Comparison of ENCODE assay signal across 19 mouse cellular contexts in the genomic region with DNA sequence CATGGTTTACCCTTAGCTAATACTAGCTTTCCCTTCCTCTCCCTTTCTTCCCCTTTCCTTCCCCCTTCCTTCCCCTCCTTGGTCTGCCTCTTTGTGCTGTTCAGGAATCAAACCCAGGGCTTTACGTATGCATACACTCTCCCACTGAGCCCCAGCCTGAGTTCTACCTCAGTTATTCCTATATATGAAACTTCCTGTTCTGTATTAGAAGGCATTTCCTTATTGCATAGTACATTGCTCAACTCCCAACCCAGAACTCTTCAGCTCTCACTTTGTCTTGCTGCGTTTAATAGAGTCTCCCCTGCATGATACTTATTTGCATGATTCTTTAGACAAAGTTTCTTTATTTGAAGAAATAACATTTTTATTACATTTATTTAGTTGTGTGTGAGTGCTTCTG.
A peak's percentile ranks its signal among the peaks of the same experiment; 100 is the strongest.
DNase-seq lines count a peak whose midpoint lies in the region; ATAC-seq and TF ChIP-seq lines count a peak whose summit lies in the region.
"Had no signal": no experiment of that assay in that cellular context is flagged by ENCODE, and none has a peak within 500 bp of the region (broad histone marks: within the 10 kb centered on the region; RNA-seq: fewer than 3 reads in every experiment).

No protein-coding gene starts in this region.

- TF ChIP-seq POLR2A in lung, adult 2 months (IDR thresholded peaks at IDR 0.05; ENCODE audit: borderline replicate concordance, extremely low read depth, low read depth, low read length): no peak

- peaks cover 26% of the 10 kb centered on the region for H3K4me1 ChIP-seq in lung, embryonic 15.5 days
- H3K4me1 ChIP-seq in lung, adult 2 months (ENCODE audit: control insufficient read depth, insufficient read depth, low read length): peaks cover 14% of the 10 kb centered on the region
- no peaks in the 10 kb centered on the region for H3K4me1 ChIP-seq in intestine, embryonic 16.5 days (ENCODE audit: control insufficient read depth, insufficient read depth, low read length)
- H3K4me1 ChIP-seq in heart, embryonic 11.5 days (ENCODE audit: control insufficient read depth, insufficient read depth, low read length): peaks cover 13% of the 10 kb centered on the region
- H3K4me1 ChIP-seq: forebrain, embryonic 12.5 days; hindbrain, embryonic 12.5 days had no signal

- no peaks in the 10 kb centered on the region for H3K27me3 ChIP-seq in lung, embryonic 15.5 days
- H3K27me3 ChIP-seq in intestine, embryonic 16.5 days (replicated peaks; ENCODE audit: control insufficient read depth, insufficient read depth, low read length): no peaks in the 10 kb centered on the region
- no peaks in the 10 kb centered on the region for H3K27me3 ChIP-seq in heart, embryonic 11.5 days (ENCODE audit: control insufficient read depth, insufficient read depth, low read length)
- H3K27me3 ChIP-seq: embryonic facial prominence, embryonic 13.5 days; forebrain, embryonic 12.5 days; hindbrain, embryonic 12.5 days had no signal

- no peaks in the 10 kb centered on the region for H3K36me3 ChIP-seq in lung, embryonic 15.5 days
- no peaks in the 10 kb centered on the region for H3K36me3 ChIP-seq in intestine, embryonic 16.5 days (ENCODE audit: control insufficient read depth, insufficient read depth, low read length)
- H3K36me3 ChIP-seq in heart, embryonic 11.5 days (ENCODE audit: control insufficient read depth, insufficient read depth, low read length): no peaks in the 10 kb centered on the region
- H3K36me3 ChIP-seq: embryonic facial prominence, embryonic 13.5 days; forebrain, embryonic 12.5 days; hindbrain, embryonic 12.5 days had no signal

- no peak overlapping the region for H3K9ac ChIP-seq in lung, embryonic 15.5 days
- no peak overlapping the region for H3K9ac ChIP-seq in intestine, embryonic 16.5 days (ENCODE audit: low read depth, low read length)
- H3K9ac ChIP-seq in heart, embryonic 11.5 days (ENCODE audit: low read depth, low read length): no peak overlapping the region
- H3K9ac ChIP-seq: embryonic facial prominence, embryonic 13.5 days; forebrain, embryonic 12.5 days; hindbrain, embryonic 12.5 days had no signal

- no peak overlapping the region for H3K4me3 ChIP-seq in lung, embryonic 15.5 days
- no peak overlapping the region for H3K4me3 ChIP-seq in lung, adult 2 months (replicated peaks; ENCODE audit: extremely low read depth, low read depth, low read length)
- no peak overlapping the region for H3K4me3 ChIP-seq in intestine, embryonic 16.5 days (ENCODE audit: low read length)
- no peak overlapping the region for H3K4me3 ChIP-seq in heart, embryonic 11.5 days (ENCODE audit: low read depth, low read length)
- H3K4me3 ChIP-seq: embryonic facial prominence, embryonic 13.5 days; forebrain, embryonic 12.5 days; hindbrain, embryonic 12.5 days had no signal

- TF ChIP-seq CTCF in lung, adult 2 months (IDR thresholded peaks at IDR 0.05; ENCODE audit: insufficient read depth, low read length): no peak

- H3K4me2 ChIP-seq in lung, embryonic 15.5 days: no peak overlapping the region
- no peak overlapping the region for H3K4me2 ChIP-seq in intestine, embryonic 16.5 days (ENCODE audit: low read depth, low read length)
- H3K4me2 ChIP-seq in heart, embryonic 11.5 days: no peak overlapping the region
- H3K4me2 ChIP-seq: embryonic facial prominence, embryonic 13.5 days; forebrain, embryonic 12.5 days; hindbrain, embryonic 12.5 days had no signal

- WGBS in lung, embryonic 15.5 days: 74% methylated on average over 2 of the region's 2 CpGs
- WGBS in lung, adult 2 months: 58% methylated on average over 2 of the region's 2 CpGs
- WGBS in intestine, embryonic 16.5 days: 80% methylated on average over 2 of the region's 2 CpGs
- 86% methylated on average over 2 of the region's 2 CpGs for WGBS in heart, embryonic 11.5 days (ENCODE audit: insufficient replicate concordance)

- no peak for DNase-seq in lung, adult 2 months
- peak; percentile 44 for DNase-seq in 416B (ENCODE audit: low read depth)
- no peak for DNase-seq in cerebellum, adult 11-12 months
- no peak for DNase-seq in urinary bladder, postnatal 4 days (ENCODE audit: low spot score in 2 of 2)
- DNase-seq: adrenal gland, postnatal 10 days; cerebellum, adult 11 months; cerebellum, adult 9-10 months; cerebellum, postnatal 25 days; gastrocnemius, postnatal 25 days; heart, postnatal 10 days; heart, postnatal 4 days had no signal

- H3K9me3 ChIP-seq in lung, embryonic 15.5 days: no peaks in the 10 kb centered on the region
- H3K9me3 ChIP-seq in intestine, embryonic 16.5 days (ENCODE audit: control insufficient read depth, low read length): no peaks in the 10 kb centered on the region
- H3K9me3 ChIP-seq in heart, embryonic 11.5 days (replicated peaks; ENCODE audit: control insufficient read depth, low read length): no peaks in the 10 kb centered on the region
- H3K9me3 ChIP-seq: embryonic facial prominence, embryonic 13.5 days; forebrain, embryonic 12.5 days; hindbrain, embryonic 12.5 days had no signal

- H3K27ac ChIP-seq in lung, embryonic 15.5 days: peak overlapping the region; percentile 19; the same call in 1 of the 2 replicates
- H3K27ac ChIP-seq in intestine, embryonic 16.5 days (ENCODE audit: low read length): no peak overlapping the region
- H3K27ac ChIP-seq in heart, embryonic 11.5 days (ENCODE audit: low read depth, low read length): no peak overlapping the region
- H3K27ac ChIP-seq: embryonic facial prominence, embryonic 13.5 days; forebrain, embryonic 12.5 days; hindbrain, embryonic 12.5 days had no signal

- no peak for ATAC-seq in lung, embryonic 15.5 days (ENCODE audit: borderline replicate concordance, extremely low read depth, low FRiP score, low TSS enrichment)
- peak; percentile 72; the same call in 1 of the 2 replicates for ATAC-seq in intestine, embryonic 16.5 days
- ATAC-seq in monocyte, adult 5-6 weeks (replicated peaks; ENCODE audit: insufficient number of reproducible peaks, low FRiP score, low TSS enrichment, poor library complexity, severe bottlenecking): peak; percentile 82
- ATAC-seq in heart, embryonic 11.5 days (replicated peaks; ENCODE audit: insufficient number of reproducible peaks, low FRiP score, low TSS enrichment): no peak
- ATAC-seq: forebrain, embryonic 16.5 days had no signal

Comparison
In these comparisons a context has a peak if more than half of its experiments do, and no peak if none do; other contexts are left out.
1. ATAC-seq: peak in intestine, embryonic 16.5 days (single experiment) and monocyte, adult 5-6 weeks (single experiment); none in lung, embryonic 15.5 days (single experiment) and heart, embryonic 11.5 days (single experiment).